Mouse (Mus musculus) ES-CJ7 (cell line): ENCODE data around the gene Ncoa3.
A peak's percentile ranks its signal among the peaks of the same experiment; 100 is the strongest.

Experiments used
- DNase-seq: peaks from one replicate; pipeline ENCODE4 v3.0.0; 2011; ENCODE audit warnings: low read depth, low spot score

The Ncoa3 gene

GRCm38 (mm10) chr2:166001362-166001761 is 8.9 kb downstream of the Ncoa3 start:
- DNase-seq, result no peak

GRCm38 (mm10) chr2:166001768-166002167 is 9.3 kb downstream of the Ncoa3 start:
- no peak for DNase-seq

- peak; percentile 57 for DNase-seq
Measured at GRCm38 (mm10) chr2:166002429-166002828, 10.0 kb downstream of the Ncoa3 start.

- no peak for DNase-seq
Measured at GRCm38 (mm10) chr2:166003004-166003403, 10.6 kb downstream of the Ncoa3 start.

- DNase-seq, result no peak
Measured at GRCm38 (mm10) chr2:166007046-166007445, 14.6 kb downstream of the Ncoa3 start.

GRCm38 (mm10) chr2:166008558-166009392 is 16.3 kb downstream of the Ncoa3 start:
- peak; percentile 94 for DNase-seq

GRCm38 (mm10) chr2:166009393-166009947 is 17.0 kb downstream of the Ncoa3 start:
- peak; percentile 31 for DNase-seq

- no peak for DNase-seq
Measured at GRCm38 (mm10) chr2:166010321-166010720, 17.9 kb downstream of the Ncoa3 start.

- DNase-seq, result no peak
Measured at GRCm38 (mm10) chr2:166011422-166011821, 19.0 kb downstream of the Ncoa3 start.

- DNase-seq, result no peak
Measured at GRCm38 (mm10) chr2:166012145-166012544, 19.7 kb downstream of the Ncoa3 start.

- DNase-seq, result no peak
Measured at GRCm38 (mm10) chr2:166018769-166019168, 26.3 kb downstream of the Ncoa3 start.

- no peak for DNase-seq
Measured at GRCm38 (mm10) chr2:166020026-166020425, 27.6 kb downstream of the Ncoa3 start.

- no peak for DNase-seq
Measured at GRCm38 (mm10) chr2:166021073-166021610, 28.7 kb downstream of the Ncoa3 start.

GRCm38 (mm10) chr2:166021642-166022041 is 29.2 kb downstream of the Ncoa3 start:
- DNase-seq, result peak; percentile 89

GRCm38 (mm10) chr2:166022327-166022726 is 29.9 kb downstream of the Ncoa3 start:
- peak; percentile 87 for DNase-seq

GRCm38 (mm10) chr2:166024079-166024478 is 31.6 kb downstream of the Ncoa3 start:
- no peak for DNase-seq

- DNase-seq, result no peak
Measured at GRCm38 (mm10) chr2:166024621-166025020, 32.2 kb downstream of the Ncoa3 start.

- no peak for DNase-seq
Measured at GRCm38 (mm10) chr2:166025943-166026342, 33.5 kb downstream of the Ncoa3 start.

- DNase-seq, result no peak
Measured at GRCm38 (mm10) chr2:166027834-166028233, 35.4 kb downstream of the Ncoa3 start.

GRCm38 (mm10) chr2:166029232-166029631 is 36.8 kb downstream of the Ncoa3 start:
- no peak for DNase-seq

GRCm38 (mm10) chr2:166030256-166030995 is 38.0 kb downstream of the Ncoa3 start:
- DNase-seq, result no peak
